ENCODE assay signal across 9 mouse cellular contexts in the genomic region with DNA sequence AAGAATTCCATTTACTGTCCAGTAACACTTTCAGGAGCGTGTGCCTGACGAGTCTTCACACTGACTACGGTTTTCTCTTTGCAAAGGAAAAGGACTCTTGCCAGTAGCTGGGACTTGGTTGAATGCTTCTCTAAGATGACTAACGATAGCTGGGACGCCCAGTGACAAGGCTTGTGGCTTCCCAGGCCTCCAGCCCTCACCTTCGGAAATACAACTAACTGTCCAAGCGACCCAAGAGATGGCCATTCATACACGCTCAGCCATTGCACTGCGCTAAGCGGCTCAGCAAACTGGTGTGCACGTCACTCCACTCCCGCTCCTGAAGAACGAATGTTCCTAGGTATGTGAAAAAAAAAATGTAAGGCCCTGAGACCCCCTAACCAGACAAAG. TPM values are rescaled to one million over a fixed set of nuclear protein-coding genes. Genes with fewer than 3 reads are reported as not detected.
DNase-seq lines count a peak whose midpoint lies in the region; ATAC-seq and TF ChIP-seq lines count a peak whose summit lies in the region.
"Had no signal": no experiment of that assay in that cellular context is flagged by ENCODE, and none has a peak within 500 bp of the region (broad histone marks: within the 10 kb centered on the region; RNA-seq: fewer than 3 reads in every experiment).

No protein-coding gene starts in this region.

- H3K4me3 ChIP-seq in heart, embryonic 10.5 days, result peak overlapping the region; percentile 84
- H3K4me3 ChIP-seq in erythroblast, embryonic 14.5 days (replicated peaks), result peak overlapping the region; percentile 94
- peak overlapping the region; percentile 83 for H3K4me3 ChIP-seq in kidney, embryonic 15.5 days (replicated peaks)
- peak overlapping the region; percentile 89 for H3K4me3 ChIP-seq in midbrain, embryonic 12.5 days

- in situ Hi-C loops in Patski (cut with MboI; ENCODE audit: low pct_unique_long_range_greater_than_20kb), result no loop called here

- H3K9me3 ChIP-seq in heart, embryonic 10.5 days, result no peaks in the 10 kb centered on the region
- H3K9me3 ChIP-seq in erythroblast, embryonic 14.5 days (ENCODE audit: control insufficient read depth, low read length), result no peaks in the 10 kb centered on the region
- no peaks in the 10 kb centered on the region for H3K9me3 ChIP-seq in kidney, embryonic 15.5 days (replicated peaks)
- H3K9me3 ChIP-seq in midbrain, embryonic 12.5 days, result no peaks in the 10 kb centered on the region

- H3K27ac ChIP-seq in heart, embryonic 10.5 days, result peak overlapping the region; percentile 95
- peak overlapping the region; percentile 86; the same call in 1 of the 2 replicates for H3K27ac ChIP-seq in kidney, embryonic 15.5 days
- H3K27ac ChIP-seq in midbrain, embryonic 12.5 days (replicated peaks), result peak overlapping the region; percentile 93

- CTCF ChIA-PET in Patski (lab: Charles Lee), result interaction anchor here (1.7 to 2.3 kb wide), 2 partner anchors 12 to 54 kb away, joined by 4 to 6 read pairs; no protein-coding TSS in a partner anchor

- DNase-seq in heart, embryonic 10.5 days (ENCODE audit: low spot score), result no peak
- no peak for DNase-seq in heart, postnatal 4 days
- peak; percentile 31 for DNase-seq in Patski (ENCODE audit: low read depth, low spot score)
- no peak for DNase-seq in thymus, postnatal 4 days
- no peak for DNase-seq in layer of hippocampus, adult 9-11 months

- peak overlapping the region; percentile 79 for H3K4me2 ChIP-seq in kidney, embryonic 15.5 days
- peak overlapping the region; percentile 73 for H3K4me2 ChIP-seq in midbrain, embryonic 12.5 days (replicated peaks)

- POLR2A ChIA-PET in Patski (lab: Charles Lee), result interaction anchor here (1.0 to 2.2 kb wide), 3 partner anchors 8 to 126 kb away, joined by 3 to 7 read pairs (median 3); no protein-coding TSS in a partner anchor

- H3K27me3 ChIP-seq in heart, embryonic 10.5 days (ENCODE audit: insufficient read depth, poor library complexity, severe bottlenecking), result no peaks in the 10 kb centered on the region
- H3K27me3 ChIP-seq in Patski, result no peaks in the 10 kb centered on the region
- no peaks in the 10 kb centered on the region for H3K27me3 ChIP-seq in erythroblast, embryonic 14.5 days (ENCODE audit: control insufficient read depth)
- no peaks in the 10 kb centered on the region for H3K27me3 ChIP-seq in kidney, embryonic 15.5 days
- no peaks in the 10 kb centered on the region for H3K27me3 ChIP-seq in midbrain, embryonic 12.5 days

- peak; percentile 82 for ATAC-seq in Patski
- ATAC-seq in kidney, embryonic 15.5 days (replicated peaks; ENCODE audit: low FRiP score), result no peak
- ATAC-seq in midbrain, embryonic 12.5 days (ENCODE audit: low FRiP score, low read depth), result no peak

- peaks cover 20% of the 10 kb centered on the region for H3K4me1 ChIP-seq in heart, embryonic 10.5 days
- H3K4me1 ChIP-seq in erythroblast, embryonic 14.5 days (ENCODE audit: control insufficient read depth), result peaks cover 68% of the 10 kb centered on the region
- peaks cover 21% of the 10 kb centered on the region for H3K4me1 ChIP-seq in kidney, embryonic 15.5 days
- H3K4me1 ChIP-seq in midbrain, embryonic 12.5 days, result peaks cover 18% of the 10 kb centered on the region

- H3K9ac ChIP-seq in kidney, embryonic 15.5 days, result peak overlapping the region; percentile 63
- peak overlapping the region; percentile 93 for H3K9ac ChIP-seq in midbrain, embryonic 12.5 days (replicated peaks)

- no peaks in the 10 kb centered on the region for H3K36me3 ChIP-seq in heart, embryonic 10.5 days
- peaks cover 30% of the 10 kb centered on the region for H3K36me3 ChIP-seq in erythroblast, embryonic 14.5 days (ENCODE audit: control insufficient read depth)
- H3K36me3 ChIP-seq in kidney, embryonic 15.5 days, result no peaks in the 10 kb centered on the region
- H3K36me3 ChIP-seq in midbrain, embryonic 12.5 days, result no peaks in the 10 kb centered on the region

- WGBS in heart, embryonic 10.5 days, result 1% methylated on average over 13 of the region's 13 CpGs
- 2% methylated on average over 13 of the region's 13 CpGs for WGBS in kidney, embryonic 15.5 days
- under 1% methylated on average over 13 of the region's 13 CpGs for WGBS in midbrain, embryonic 12.5 days

- no peak for TF ChIP-seq CTCF in Patski (IDR thresholded peaks at IDR 0.05)

RNA-seq across cellular contexts. Expression of a gene that starts 0.9 kb away (rescaled TPM):
- polyA plus RNA-seq in heart, embryonic 10.5 days (2016; fragmentation: Nextera tagmentation; extraction: Ambion mirVana), result 72.4 and 74.5 TPM in 2 replicates
- 10 to 100 TPM; 29.0 to 31.5 TPM for total RNA-seq in heart, postnatal 4 days (2021)
- polyA plus RNA-seq in Patski (2021), result 290 TPM
- 0.54 and 0.98 TPM in 2 replicates for polyA plus RNA-seq in erythroblast, embryonic 14.5 days (2012)
- polyA plus RNA-seq in kidney, embryonic 15.5 days (2015; fragmentation: Nextera tagmentation; extraction: Ambion mirVana), result 37.9 and 40.5 TPM in 2 replicates
- polyA plus RNA-seq in midbrain, embryonic 12.5 days (2016; fragmentation: Nextera tagmentation; extraction: Ambion mirVana), result 122 and 134 TPM in 2 replicates

RNA-seq across cellular contexts. Expression of a gene that starts 19.2 kb away (rescaled TPM):
- polyA plus RNA-seq in heart, embryonic 10.5 days (2016; fragmentation: Nextera tagmentation; extraction: Ambion mirVana), result not detected in 2 replicates
- not detected for total RNA-seq in heart, postnatal 4 days (2021)
- polyA plus RNA-seq in Patski (2021), result not detected
- not detected in 2 replicates for polyA plus RNA-seq in erythroblast, embryonic 14.5 days (2012)
- not detected in 2 replicates for polyA plus RNA-seq in kidney, embryonic 15.5 days (2015; fragmentation: Nextera tagmentation; extraction: Ambion mirVana)
- polyA plus RNA-seq in midbrain, embryonic 12.5 days (2016; fragmentation: Nextera tagmentation; extraction: Ambion mirVana), result not detected in 2 replicates

RNA-seq across cellular contexts. Expression of a gene that starts 35.4 kb away (rescaled TPM):
- polyA plus RNA-seq in heart, embryonic 10.5 days (2016; fragmentation: Nextera tagmentation; extraction: Ambion mirVana), result 0.02 and 0.05 TPM in 2 replicates
- not detected for total RNA-seq in heart, postnatal 4 days (2021)
- 0.01 TPM for polyA plus RNA-seq in Patski (2021)
- not detected in 2 replicates for polyA plus RNA-seq in erythroblast, embryonic 14.5 days (2012)
- polyA plus RNA-seq in kidney, embryonic 15.5 days (2015; fragmentation: Nextera tagmentation; extraction: Ambion mirVana), result 0.04 TPM in 1 of 2 replicates, not detected in the other
- polyA plus RNA-seq in midbrain, embryonic 12.5 days (2016; fragmentation: Nextera tagmentation; extraction: Ambion mirVana), result 0.05 TPM in 2 replicates
- total RNA-seq: neutrophil, adult 5-6 weeks had no signal

RNA-seq across cellular contexts. Expression of a gene that starts 37.3 kb away (rescaled TPM):
- polyA plus RNA-seq in heart, embryonic 10.5 days (2016; fragmentation: Nextera tagmentation; extraction: Ambion mirVana), result not detected in 2 replicates
- not detected for total RNA-seq in heart, postnatal 4 days (2021)
- polyA plus RNA-seq in Patski (2021), result not detected
- polyA plus RNA-seq in erythroblast, embryonic 14.5 days (2012), result not detected in 2 replicates
- 0.04 TPM in 1 of 2 replicates, not detected in the other for polyA plus RNA-seq in kidney, embryonic 15.5 days (2015; fragmentation: Nextera tagmentation; extraction: Ambion mirVana)
- polyA plus RNA-seq in midbrain, embryonic 12.5 days (2016; fragmentation: Nextera tagmentation; extraction: Ambion mirVana), result 0.07 TPM in 1 of 2 replicates, not detected in the other
- total RNA-seq: neutrophil, adult 5-6 weeks had no signal

RNA-seq across cellular contexts. Expression of a gene that starts 56.8 kb away (rescaled TPM):
- polyA plus RNA-seq in heart, embryonic 10.5 days (2016; fragmentation: Nextera tagmentation; extraction: Ambion mirVana), result not detected in 2 replicates
- total RNA-seq in heart, postnatal 4 days (2021), result not detected
- polyA plus RNA-seq in Patski (2021), result not detected
- polyA plus RNA-seq in erythroblast, embryonic 14.5 days (2012), result 0.02 TPM in 1 of 2 replicates, not detected in the other
- polyA plus RNA-seq in kidney, embryonic 15.5 days (2015; fragmentation: Nextera tagmentation; extraction: Ambion mirVana), result not detected in 2 replicates
- polyA plus RNA-seq in midbrain, embryonic 12.5 days (2016; fragmentation: Nextera tagmentation; extraction: Ambion mirVana), result not detected in 2 replicates
- total RNA-seq: neutrophil, adult 5-6 weeks had no signal

Comparison
In these comparisons a context has a peak if more than half of its experiments do, and no peak if none do; other contexts are left out.
1. RNA of a gene that starts 0.9 kb away (polyA plus RNA-seq): 290 TPM in Patski (single experiment), 122 to 134 TPM in midbrain, embryonic 12.5 days, 72.4 to 74.5 TPM in heart, embryonic 10.5 days and 37.9 to 40.5 TPM in kidney, embryonic 15.5 days; 0.54 to 0.98 TPM in erythroblast, embryonic 14.5 days; every median in the first group is over 10 times any median in the second.
2. Peak in every context shown above with its lines, with median percentiles within 50 percentile points of each other: H3K27ac ChIP-seq and H3K4me3 ChIP-seq.